ENCODE assay signal across 20 mouse cellular contexts in the genomic region with DNA sequence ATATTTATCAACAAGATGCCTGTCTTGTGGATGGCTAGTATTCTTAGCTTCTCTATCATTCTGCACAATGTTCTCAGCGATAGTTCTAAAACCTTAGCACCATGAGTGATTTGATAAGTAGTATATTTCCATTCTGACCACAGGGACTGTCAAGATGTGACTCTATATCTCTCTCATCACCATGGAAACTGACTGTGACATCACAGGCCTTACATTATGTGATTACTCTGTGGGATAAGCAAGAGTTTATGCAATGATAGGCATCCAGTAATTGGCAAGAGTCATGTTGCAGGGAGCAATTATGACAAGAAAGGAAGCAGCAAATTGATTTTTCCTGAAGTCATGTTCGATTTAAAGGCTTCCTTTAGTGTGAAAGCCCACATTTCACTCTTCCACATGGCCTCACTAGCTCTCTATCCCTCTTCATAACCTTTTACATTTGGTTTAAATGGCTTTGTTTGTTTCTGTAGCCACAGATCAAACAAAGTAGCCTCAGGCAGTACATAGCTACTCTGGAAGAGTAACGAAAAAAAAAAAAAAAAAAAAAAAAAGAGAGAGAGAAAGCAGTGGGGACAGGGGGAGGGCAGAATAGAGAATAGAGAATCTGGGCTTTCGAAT.
DNase-seq lines count a peak whose midpoint lies in the region; ATAC-seq and TF ChIP-seq lines count a peak whose summit lies in the region.
"Had no signal": no experiment of that assay in that cellular context is flagged by ENCODE, and none has a peak within 500 bp of the region (broad histone marks: within the 10 kb centered on the region; RNA-seq: fewer than 3 reads in every experiment).

No protein-coding gene starts in this region.

- H3K4me1 ChIP-seq in forebrain, postnatal 0 days (ENCODE audit: insufficient read depth) = 0 out of 2 replicates have a peak, but pooled peaks cover 4% of the 10 kb centered on the region
- peaks cover 12% of the 10 kb centered on the region; the same call in 1 of the 2 replicates for H3K4me1 ChIP-seq in forebrain, embryonic 13.5 days
- H3K4me1 ChIP-seq in midbrain, embryonic 16.5 days (ENCODE audit: control insufficient read depth, insufficient read depth, low read length) = peaks cover 9% of the 10 kb centered on the region
- H3K4me1 ChIP-seq: heart, embryonic 15.5 days; kidney, embryonic 15.5 days had no signal

- H3K9ac ChIP-seq in forebrain, postnatal 0 days = no peak overlapping the region
- no peak overlapping the region for H3K9ac ChIP-seq in forebrain, embryonic 13.5 days
- H3K9ac ChIP-seq in midbrain, embryonic 16.5 days (ENCODE audit: low read depth, low read length) = no peak overlapping the region
- H3K9ac ChIP-seq: embryonic facial prominence, embryonic 13.5 days; heart, embryonic 15.5 days; kidney, embryonic 15.5 days; neural tube, embryonic 15.5 days had no signal

- ATAC-seq in forebrain, postnatal 0 days = no peak
- ATAC-seq in forebrain, embryonic 13.5 days = no peak
- peak; percentile 51; the same call in 1 of the 2 replicates for ATAC-seq in midbrain, embryonic 16.5 days
- ATAC-seq: intestine, postnatal 0 days had no signal

- no peak overlapping the region for H3K4me3 ChIP-seq in forebrain, postnatal 0 days (ENCODE audit: low read depth, low read length)
- H3K4me3 ChIP-seq in forebrain, embryonic 13.5 days = no peak overlapping the region
- no peak overlapping the region for H3K4me3 ChIP-seq in midbrain, embryonic 16.5 days (ENCODE audit: low read depth, low read length)
- H3K4me3 ChIP-seq: embryonic facial prominence, embryonic 13.5 days; heart, embryonic 15.5 days; kidney, embryonic 15.5 days; neural tube, embryonic 15.5 days had no signal

- no peak for TF ChIP-seq CTCF in forebrain, postnatal 0 days (IDR thresholded peaks at IDR 0.05; ENCODE audit: low read depth)

- 0 out of 2 replicates have a peak, but pooled peaks cover 2% of the 10 kb centered on the region for H3K36me3 ChIP-seq in forebrain, postnatal 0 days (ENCODE audit: insufficient read depth)
- H3K36me3 ChIP-seq in forebrain, embryonic 13.5 days (ENCODE audit: poor library complexity, severe bottlenecking) = peaks cover 6% of the 10 kb centered on the region
- H3K36me3 ChIP-seq in midbrain, embryonic 16.5 days (ENCODE audit: control insufficient read depth, insufficient read depth, low read length) = peaks cover 2% of the 10 kb centered on the region; the same call in 1 of the 2 replicates
- H3K36me3 ChIP-seq: embryonic facial prominence, embryonic 13.5 days; heart, embryonic 15.5 days; kidney, embryonic 15.5 days had no signal

- no peak overlapping the region for H3K4me2 ChIP-seq in forebrain, postnatal 0 days (ENCODE audit: low read depth)
- no peak overlapping the region for H3K4me2 ChIP-seq in forebrain, embryonic 13.5 days
- H3K4me2 ChIP-seq in midbrain, embryonic 16.5 days (ENCODE audit: low read length) = no peak overlapping the region
- H3K4me2 ChIP-seq: embryonic facial prominence, embryonic 13.5 days; heart, embryonic 15.5 days; kidney, embryonic 15.5 days; liver, embryonic 11.5 days; neural tube, embryonic 15.5 days had no signal

- H3K27me3 ChIP-seq in forebrain, postnatal 0 days (ENCODE audit: insufficient read depth, low read length) = no peaks in the 10 kb centered on the region
- H3K27me3 ChIP-seq in forebrain, embryonic 13.5 days = no peaks in the 10 kb centered on the region
- H3K27me3 ChIP-seq in midbrain, embryonic 16.5 days (ENCODE audit: control insufficient read depth, insufficient read depth, low read depth, low read length) = no peaks in the 10 kb centered on the region
- H3K27me3 ChIP-seq: embryonic facial prominence, embryonic 13.5 days; heart, embryonic 15.5 days; kidney, embryonic 15.5 days; neural tube, embryonic 15.5 days had no signal

- WGBS in forebrain, postnatal 0 days = 45% methylated on average over 4 of the region's 4 CpGs
- WGBS in forebrain, embryonic 13.5 days = 54% methylated on average over 4 of the region's 4 CpGs
- 49% methylated on average over 4 of the region's 4 CpGs for WGBS in midbrain, embryonic 16.5 days

- peak; percentile 22 for DNase-seq in forebrain, postnatal 0 days
- peak; percentile 19 for DNase-seq in brain, adult 2 months (ENCODE audit: low read depth, low spot score)
- DNase-seq in forelimb bud, embryonic 11.5 days (ENCODE audit: low read depth, low spot score) = peak; percentile 1
- no peak for DNase-seq in right cerebral cortex, postnatal 14 days
- no peak for DNase-seq in spleen, adult 12 weeks (ENCODE audit: low spot score)
- DNase-seq: adrenal gland, adult 2 months; cerebellum, adult 11 months; cerebellum, postnatal 14 days; gastrocnemius, postnatal 36 days; kidney, postnatal 4 days; lung, adult 18-20 months; lung, postnatal 14 days had no signal

- H3K9me3 ChIP-seq in forebrain, postnatal 0 days (ENCODE audit: low read length) = no peaks in the 10 kb centered on the region
- no peaks in the 10 kb centered on the region for H3K9me3 ChIP-seq in forebrain, embryonic 13.5 days (replicated peaks)
- no peaks in the 10 kb centered on the region for H3K9me3 ChIP-seq in midbrain, embryonic 16.5 days (replicated peaks; ENCODE audit: control insufficient read depth, low read length, poor library complexity, severe bottlenecking)
- H3K9me3 ChIP-seq: embryonic facial prominence, embryonic 13.5 days; heart, embryonic 15.5 days; kidney, embryonic 15.5 days; neural tube, embryonic 15.5 days had no signal

- H3K27ac ChIP-seq in forebrain, postnatal 0 days (ENCODE audit: low read depth, low read length) = no peak overlapping the region
- H3K27ac ChIP-seq in forebrain, embryonic 13.5 days = no peak overlapping the region
- no peak overlapping the region for H3K27ac ChIP-seq in midbrain, embryonic 16.5 days (ENCODE audit: low read length)
- H3K27ac ChIP-seq: embryonic facial prominence, embryonic 13.5 days; heart, embryonic 15.5 days; kidney, embryonic 15.5 days; neural tube, embryonic 15.5 days had no signal

Comparison
In these comparisons a context has a peak if more than half of its experiments do, and no peak if none do; other contexts are left out.
1. DNase-seq: peak in forebrain, postnatal 0 days (single experiment), brain, adult 2 months (single experiment) and forelimb bud, embryonic 11.5 days (single experiment); none in right cerebral cortex, postnatal 14 days (single experiment) and spleen, adult 12 weeks (single experiment).